Mouse (Mus musculus): ENCODE data around the gene Myh3.

- no peak for TF ChIP-seq CTCF (IDR thresholded peaks at IDR 0.05; ENCODE audit: extremely low read depth, insufficient read depth, low read length)
- TF ChIP-seq POLR2A (IDR thresholded peaks at IDR 0.05; ENCODE audit: extremely low read depth, insufficient read depth, low read length) = no peak
These were observed 4.7 kb downstream of the Myh3 start for GRCm38 (mm10) chr11:67082793-67083192.
